Mouse (Mus musculus) effector memory CD4-positive, alpha-beta T cell, adult 5 months (primary cell): ENCODE data around the gene Ttc38. TPM values are rescaled to one million over a fixed set of nuclear protein-coding genes. Genes with fewer than 3 reads are reported as not detected.

Experiments
- polyA plus RNA-seq: library from polyadenylated mRNA; unstranded; fragments of 100-300 nt; shearing (Covaris generic); gene quantifications from one replicate; pipeline ENCODE4 v1.2.1, GENCODE M21; 2017

Gene Ttc38
- polyA plus RNA-seq = 11.5 TPM

GRCm38 (mm10) chr15:85831954-85832590 lies at the start of gene Ttc38:
Gene Ttc38 (plus strand): TSS chr15:85832306.

GRCm38 (mm10) chr15:85811535-85812277 lies 20.4 kb upstream of the Ttc38 start, which contains the start of gene Cdpf1:
Gene Cdpf1 (minus strand): TSS chr15:85811697.

GRCm38 (mm10) chr15:85821203-85822010 lies 10.7 kb upstream of the Ttc38 start, which contains the start of gene Pkdrej:
Gene Pkdrej (minus strand): TSS chr15:85821734.

GRCm38 (mm10) chr15:85859490-85860031 lies 27.5 kb downstream of the Ttc38 start, which contains the start of gene Gtse1:
Gene Gtse1 (plus strand): TSS chr15:85859745.

GRCm38 (mm10) chr15:85878848-85879497 lies 46.9 kb downstream of the Ttc38 start, which contains the start of gene Trmu:
Gene Trmu (plus strand): TSS chr15:85879312.

Other genes starting within 250 kb of the Ttc38 start
- not detected for gene Wnt7b, start 249.8 kb upstream of the Ttc38 start, polyA plus RNA-seq
- gene Ppara, start 97.3 kb upstream of the Ttc38 start, polyA plus RNA-seq = 0.94 TPM
- 19.1 TPM for gene Cdpf1, start 20.6 kb upstream of the Ttc38 start, polyA plus RNA-seq
- not detected for gene Pkdrej, start 10.6 kb upstream of the Ttc38 start, polyA plus RNA-seq
- 1.0 TPM for gene Gtse1, start 27.4 kb downstream of the Ttc38 start, polyA plus RNA-seq
- gene Trmu, start 47.0 kb downstream of the Ttc38 start, polyA plus RNA-seq = 21.4 TPM
- gene Celsr1, start 201.5 kb downstream of the Ttc38 start, polyA plus RNA-seq = 11.5 TPM
- gene Gramd4, start 225.4 kb downstream of the Ttc38 start, polyA plus RNA-seq = 122 TPM